Mouse (Mus musculus) heart, embryonic 12.5 days (tissue): ENCODE measurements around the gene Slk. TPM values are rescaled to one million over a fixed set of nuclear protein-coding genes. Genes with fewer than 3 reads are reported as not detected.
"Not testable (repeated sequence)": the region's sequence is repeated elsewhere in the genome, so short reads cannot be mapped to it uniquely, and the experiment has no call there.

Experiments used
- ATAC-seq: fragments of 200-750 bp; cut with Nextera tagmentation; 2 replicates; pipeline ENCODE4 v1.8.0; 2017; ENCODE audit warnings: moderate TSS enrichment, moderate library complexity; ENCODE audit not compliant: insufficient number of reproducible peaks, low FRiP score
- H3K27ac ChIP-seq: fragments of 300-500 bp; sonication (generic); 2 replicates; pipeline ENCODE4 v1.5.1; 2016; ENCODE audit warnings: mild to moderate bottlenecking, moderate library complexity; ENCODE audit not compliant: poor library complexity, severe bottlenecking
- H3K27me3 ChIP-seq: fragments of 300-500 bp; sonication (generic); replicated peaks from 2 replicates; pipeline ENCODE4 v1.6.1; 2016; ENCODE audit warnings: mild to moderate bottlenecking, moderate library complexity
- H3K36me3 ChIP-seq: fragments of 300-500 bp; sonication (generic); 2 replicates; pipeline ENCODE4 v1.6.1; 2016; ENCODE audit warnings: mild to moderate bottlenecking, moderate library complexity
- H3K4me1 ChIP-seq: fragments of 300-500 bp; sonication (generic); replicated peaks from 2 replicates; pipeline ENCODE4 v1.6.1; 2016; ENCODE audit warnings: mild to moderate bottlenecking
- H3K4me2 ChIP-seq: fragments of 300-500 bp; sonication (generic); 2 replicates; pipeline ENCODE4 v1.6.1; 2016; ENCODE audit warnings: mild to moderate bottlenecking, moderate library complexity
- H3K4me3 ChIP-seq: fragments of 300-500 bp; sonication (generic); 2 replicates; pipeline ENCODE4 v1.5.1; 2016; ENCODE audit warnings: mild to moderate bottlenecking
- H3K9ac ChIP-seq: fragments of 300-500 bp; sonication (generic); 2 replicates; pipeline ENCODE4 v1.6.1; 2016; ENCODE audit warnings: mild to moderate bottlenecking, moderate library complexity
- H3K9me3 ChIP-seq: fragments of 300-500 bp; sonication (generic); replicated peaks from 2 replicates; pipeline ENCODE4 v1.6.1; 2016; ENCODE audit warnings: mild to moderate bottlenecking, moderate library complexity
- WGBS: fragments of 180-500 bp; shearing (Covaris S2); methylation state at CpG from one replicate; pipeline ENCODE4 v1.1.7; 2016; 5-methylcytosine and 5-hydroxymethylcytosine counted together
- polyA plus RNA-seq: library from polyadenylated mRNA; unstranded; fragments of >200 nt; fragmentation: Nextera tagmentation; extraction: Ambion mirVana; gene quantifications from 2 replicates; pipeline ENCODE4 v1.2.1, GENCODE M21; 2016

Gene Slk
- polyA plus RNA-seq, 1 experiment from 2014 or later: 12.6 TPM

DNA sequence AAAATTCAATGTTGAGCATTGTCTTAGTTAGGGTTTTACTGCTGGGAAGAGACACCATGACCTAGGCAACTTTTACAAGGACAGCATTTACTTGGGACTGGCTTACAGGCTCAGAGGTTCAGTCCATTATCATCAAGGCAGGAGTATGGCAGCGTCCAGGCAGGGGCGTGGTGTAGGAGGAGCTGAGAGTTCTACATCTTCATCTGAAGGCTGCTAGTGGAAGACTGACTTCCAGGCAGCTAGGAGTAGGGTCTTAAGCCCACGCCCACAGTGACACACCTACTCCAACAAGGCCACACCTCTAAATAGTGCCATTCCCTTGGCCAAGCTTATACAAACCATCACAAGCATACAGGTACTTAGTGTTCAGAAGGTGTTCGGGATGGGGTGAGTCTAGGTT, 7.5 kb upstream of the Slk start:
- H3K36me3 ChIP-seq, H3K4me2 ChIP-seq, H3K4me1 ChIP-seq, H3K27me3 ChIP-seq, H3K4me3 ChIP-seq, H3K27ac ChIP-seq, H3K9me3 ChIP-seq, ATAC-seq, H3K9ac ChIP-seq: not testable (repeated sequence)
- 62% methylated on average over 4 of the region's 4 CpGs for WGBS

DNA sequence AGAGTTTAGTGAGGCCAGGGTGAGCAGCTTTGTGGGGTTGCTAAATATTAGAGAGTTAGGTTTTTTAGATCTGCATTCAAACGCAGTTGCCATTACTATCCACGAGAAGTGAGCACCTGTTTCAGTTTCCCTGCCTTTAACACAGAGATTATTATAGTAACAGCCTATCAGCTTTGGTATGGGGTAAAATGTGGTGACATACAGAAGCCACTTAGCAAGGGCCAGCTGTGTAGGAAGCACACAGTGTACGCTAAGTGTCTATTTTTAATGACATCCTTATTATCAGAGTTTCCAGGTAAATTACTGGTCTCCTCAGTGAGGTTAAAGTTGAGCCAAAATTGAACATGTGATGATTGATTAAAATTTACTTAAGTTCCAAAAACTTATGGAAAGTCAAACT, 5.8 kb upstream of the Slk start:
- Histone ChIP-seq H3K4me1 (peaks cover 11% of the 10 kb centered on the region), H3K9ac (no peak overlapping the region), H3K27ac (no peak overlapping the region), H3K4me2 (no peak overlapping the region), H3K4me3 (no peak overlapping the region), H3K27me3 (no peaks in the 10 kb centered on the region), H3K36me3 (no peaks in the 10 kb centered on the region), H3K9me3 (no peaks in the 10 kb centered on the region)
- ATAC-seq: no peak
- 54% methylated on average over 3 of the region's 3 CpGs for WGBS

DNA sequence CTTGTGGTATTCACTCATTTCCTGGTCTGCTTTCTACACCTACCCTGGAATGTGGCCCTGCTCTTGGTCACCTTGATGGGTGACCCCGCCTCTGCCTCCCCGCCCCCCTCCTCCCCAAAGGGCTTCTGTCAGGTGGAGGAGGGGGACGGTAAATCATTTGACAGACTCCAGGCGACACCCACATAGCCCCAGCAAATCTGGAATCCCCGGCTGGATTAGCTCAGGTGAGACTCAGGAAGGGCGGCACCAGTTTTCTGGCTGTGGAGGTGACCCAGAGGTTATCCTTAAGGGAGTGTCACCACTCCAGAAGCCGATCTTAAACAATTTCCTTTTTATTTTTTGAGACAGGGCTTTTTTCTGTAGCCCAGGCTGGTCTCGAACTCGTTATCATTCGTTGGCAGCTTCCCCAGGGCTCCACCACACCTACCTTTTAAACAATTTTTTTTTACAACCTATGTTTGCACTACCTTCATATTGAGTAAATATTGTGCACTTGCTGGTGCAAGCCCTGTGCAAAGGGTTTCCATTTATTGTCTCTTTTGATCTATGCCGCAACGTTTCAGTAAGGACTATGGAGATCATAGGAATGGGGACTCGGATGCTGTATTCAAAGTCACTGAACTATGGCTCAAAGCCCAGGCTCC, 775 bp upstream of the Slk start:
- H3K4me1 ChIP-seq: peaks cover 20% of the 10 kb centered on the region
- no peaks in the 10 kb centered on the region for H3K36me3 ChIP-seq
- no peaks in the 10 kb centered on the region for H3K27me3 ChIP-seq
- no peaks in the 10 kb centered on the region for H3K9me3 ChIP-seq
- peak overlapping the region; percentile 85 for H3K4me3 ChIP-seq
- peak overlapping the region; percentile 95 for H3K27ac ChIP-seq
- peak overlapping the region; percentile 99 for H3K9ac ChIP-seq
- no peak for ATAC-seq
- H3K4me2 ChIP-seq: peak overlapping the region; percentile 92
- 11% methylated on average over 13 of the region's 13 CpGs for WGBS

DNA sequence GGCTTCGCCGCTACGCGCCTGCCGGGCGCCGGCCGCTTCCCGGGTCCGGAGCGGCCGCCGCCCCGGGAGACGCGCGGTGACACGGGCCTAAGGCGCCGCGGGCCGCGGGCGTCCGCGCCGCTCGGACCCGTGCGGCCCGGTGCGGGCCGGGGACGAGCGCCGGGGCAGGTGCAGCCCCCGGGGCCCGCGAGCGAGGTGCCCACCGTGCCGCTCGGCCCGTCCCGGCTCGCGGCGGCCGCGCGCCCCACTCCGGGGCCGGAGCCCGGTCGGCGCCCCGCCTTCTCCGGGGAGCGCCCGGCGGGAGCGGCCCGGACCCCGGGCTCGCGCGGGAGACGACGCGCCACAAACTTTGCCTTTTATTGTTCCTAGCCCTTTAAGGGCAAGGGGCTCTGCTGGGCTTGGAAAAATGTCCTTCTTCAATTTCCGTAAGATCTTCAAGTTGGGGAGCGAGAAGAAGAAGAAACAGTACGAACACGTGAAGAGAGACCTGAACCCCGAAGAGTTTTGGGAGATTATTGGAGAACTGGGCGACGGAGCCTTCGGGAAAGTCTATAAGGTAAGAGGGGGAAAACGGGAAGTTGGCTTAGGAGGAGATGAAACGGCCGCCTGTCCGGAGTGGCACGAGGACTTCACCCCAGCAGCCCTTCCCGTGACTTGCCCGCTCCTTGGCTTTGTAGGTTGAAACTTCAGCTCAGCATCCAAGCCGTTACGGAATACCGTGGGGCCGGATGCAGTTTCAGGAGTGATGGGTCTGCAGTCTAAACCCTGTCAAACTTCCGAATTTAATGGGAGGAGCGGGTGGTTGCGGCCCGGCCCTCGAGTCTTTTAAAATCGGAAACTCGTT, 532 bp downstream of the Slk start:
- Histone ChIP-seq H3K4me1 (peaks cover 23% of the 10 kb centered on the region), H3K4me2 (peak overlapping the region; percentile 92), H3K9me3 (no peaks in the 10 kb centered on the region), H3K4me3 (peak overlapping the region; percentile 85), H3K27ac (peak overlapping the region; percentile 95), H3K9ac (peak overlapping the region; percentile 99), H3K27me3 (no peaks in the 10 kb centered on the region), H3K36me3 (no peaks in the 10 kb centered on the region)
- peak; percentile 83 for ATAC-seq
- 5% methylated on average over 95 of the region's 96 CpGs for WGBS

DNA sequence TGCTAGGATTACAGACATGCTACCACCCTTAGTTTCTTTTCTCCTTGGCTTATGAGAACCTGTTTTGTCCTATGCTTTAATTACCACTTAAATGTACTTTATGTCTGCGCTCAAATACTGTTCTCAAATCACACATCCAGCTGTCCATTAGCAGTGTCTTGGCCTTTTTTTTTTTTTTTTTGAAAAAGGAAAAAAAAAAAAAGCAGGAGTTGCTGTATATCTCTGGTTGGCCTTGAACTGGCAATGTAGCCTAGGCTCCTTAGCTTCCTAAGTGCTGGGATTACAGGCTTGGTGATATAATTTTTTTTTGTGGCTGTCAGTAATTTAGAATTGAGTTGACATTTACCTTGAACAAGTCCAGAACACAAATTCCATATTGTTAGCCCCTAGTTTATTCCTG, 6.3 kb downstream of the Slk start:
- ATAC-seq: no peak
- Histone ChIP-seq H3K27me3 (no peaks in the 10 kb centered on the region), H3K4me1 (peaks cover 34% of the 10 kb centered on the region), H3K9ac (no peak overlapping the region), H3K4me3 (no peak overlapping the region), H3K27ac (no peak overlapping the region), H3K36me3 (no peaks in the 10 kb centered on the region), H3K9me3 (no peaks in the 10 kb centered on the region), H3K4me2 (no peak overlapping the region)
- WGBS: 89% methylated on average over 1 of the region's 1 CpGs

DNA sequence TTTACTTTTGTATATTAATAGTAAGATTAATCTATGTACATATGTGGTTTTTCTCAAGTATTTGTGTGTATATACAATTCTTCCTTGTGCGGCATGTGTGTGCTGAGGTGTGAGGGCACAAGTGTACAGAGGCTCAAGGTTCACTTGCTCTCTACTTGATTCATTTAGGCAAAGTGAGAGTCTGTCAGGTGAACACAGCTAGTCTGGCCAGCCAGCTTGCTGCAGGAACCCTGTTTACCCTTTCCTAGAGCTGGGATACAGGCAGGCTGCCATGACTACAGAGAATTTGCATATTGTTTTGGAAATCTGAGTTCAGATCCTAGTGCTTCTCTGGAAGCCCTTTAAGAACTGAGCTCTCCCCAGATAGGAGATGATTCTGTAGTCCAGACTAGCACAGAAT, 7.5 kb downstream of the Slk start:
- 93% methylated on average over 1 of the region's 1 CpGs for WGBS
- Histone ChIP-seq H3K27ac (no peak overlapping the region), H3K9me3 (no peaks in the 10 kb centered on the region), H3K4me2 (no peak overlapping the region), H3K4me3 (no peak overlapping the region), H3K9ac (no peak overlapping the region), H3K36me3 (no peaks in the 10 kb centered on the region), H3K4me1 (peaks cover 24% of the 10 kb centered on the region), H3K27me3 (no peaks in the 10 kb centered on the region)
- ATAC-seq: no peak

DNA sequence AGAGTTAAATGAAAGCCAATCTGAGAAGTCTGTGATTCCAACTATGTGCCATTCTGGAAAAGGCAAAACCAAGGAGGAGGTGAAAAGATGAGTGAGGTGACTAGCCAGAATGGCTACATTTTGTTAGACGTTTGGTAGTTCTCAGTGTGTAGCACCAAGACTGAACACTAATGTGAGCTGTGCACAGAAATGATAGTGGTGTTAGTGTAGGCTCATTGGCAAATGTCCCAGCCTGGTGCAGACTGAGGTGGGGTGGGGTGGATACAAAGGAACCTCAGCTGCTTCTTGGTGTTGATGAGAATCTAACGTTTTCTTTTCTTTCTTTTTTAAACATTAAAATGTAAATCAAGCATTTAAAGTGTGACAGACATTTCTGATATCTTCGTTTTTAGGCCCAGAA, 29.0 kb downstream of the Slk start:
- ATAC-seq: no peak
- H3K4me2 ChIP-seq: no peak overlapping the region
- 59% methylated on average over 3 of the region's 3 CpGs for WGBS
- H3K4me1 ChIP-seq: no peaks in the 10 kb centered on the region
- H3K9ac ChIP-seq: no peak overlapping the region
- no peak overlapping the region for H3K4me3 ChIP-seq
- H3K36me3 ChIP-seq: peaks cover 10% of the 10 kb centered on the region
- no peaks in the 10 kb centered on the region for H3K9me3 ChIP-seq
- no peak overlapping the region for H3K27ac ChIP-seq
- H3K27me3 ChIP-seq: no peaks in the 10 kb centered on the region

DNA sequence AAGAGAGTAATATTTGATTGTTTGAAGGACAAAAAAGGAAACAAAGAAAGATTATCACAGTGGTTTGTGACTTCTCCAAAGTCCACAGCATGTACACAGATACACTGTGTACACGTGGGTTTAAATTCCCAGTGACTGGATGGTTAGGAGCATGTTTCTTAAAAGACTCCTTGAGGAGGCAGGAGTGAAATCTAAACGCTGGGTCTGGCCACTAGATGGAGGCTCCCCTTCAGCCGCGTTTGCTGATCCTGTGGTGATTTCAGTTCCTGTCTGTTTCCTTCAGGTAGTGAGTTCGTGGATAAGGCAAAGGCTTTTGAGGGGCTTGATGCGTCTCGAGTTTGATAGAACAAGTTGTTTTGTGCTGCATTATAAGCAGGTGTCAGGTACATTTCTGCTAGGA, 34.0 kb downstream of the Slk start:
- peaks cover 45% of the 10 kb centered on the region for H3K36me3 ChIP-seq

DNA sequence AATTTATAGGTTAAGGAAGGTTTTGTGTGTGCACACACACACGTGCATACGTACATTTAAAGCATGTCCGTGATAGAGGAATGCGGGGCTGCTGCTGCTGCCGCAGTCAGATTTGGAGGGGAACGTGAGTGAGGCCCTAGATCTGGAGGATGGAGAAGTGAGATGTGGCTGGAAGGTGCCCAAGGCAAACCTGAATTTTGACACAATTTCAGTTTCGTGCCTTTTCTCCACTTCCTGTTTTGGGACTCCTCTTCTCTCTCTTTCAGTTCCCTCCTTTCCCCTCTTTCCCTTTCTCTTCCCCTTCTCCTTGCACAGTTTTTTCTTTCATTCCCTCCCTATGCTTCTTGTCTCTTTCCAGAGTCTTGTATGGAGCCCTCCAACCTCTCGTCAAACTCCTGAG, 42.0 kb downstream of the Slk start:
- Histone ChIP-seq H3K4me2 (no peak overlapping the region), H3K4me3 (no peak overlapping the region), H3K4me1 (peaks cover 9% of the 10 kb centered on the region; the same call in 1 of the 2 replicates), H3K27ac (no peak overlapping the region), H3K9me3 (no peaks in the 10 kb centered on the region), H3K27me3 (no peaks in the 10 kb centered on the region), H3K36me3 (peaks cover 73% of the 10 kb centered on the region), H3K9ac (no peak overlapping the region)
- 79% methylated on average over 8 of the region's 8 CpGs for WGBS
- ATAC-seq: no peak

More for the DNA sequence above, 34.0 kb downstream of the Slk start:
- Histone ChIP-seq H3K27ac (no peak overlapping the region), H3K27me3 (no peaks in the 10 kb centered on the region), H3K9ac (no peak overlapping the region), H3K4me3 (no peak overlapping the region), H3K4me2 (no peak overlapping the region), H3K9me3 (no peaks in the 10 kb centered on the region), H3K4me1 (no peaks in the 10 kb centered on the region)
- no peak for ATAC-seq
- WGBS: 52% methylated on average over 7 of the region's 7 CpGs

DNA sequence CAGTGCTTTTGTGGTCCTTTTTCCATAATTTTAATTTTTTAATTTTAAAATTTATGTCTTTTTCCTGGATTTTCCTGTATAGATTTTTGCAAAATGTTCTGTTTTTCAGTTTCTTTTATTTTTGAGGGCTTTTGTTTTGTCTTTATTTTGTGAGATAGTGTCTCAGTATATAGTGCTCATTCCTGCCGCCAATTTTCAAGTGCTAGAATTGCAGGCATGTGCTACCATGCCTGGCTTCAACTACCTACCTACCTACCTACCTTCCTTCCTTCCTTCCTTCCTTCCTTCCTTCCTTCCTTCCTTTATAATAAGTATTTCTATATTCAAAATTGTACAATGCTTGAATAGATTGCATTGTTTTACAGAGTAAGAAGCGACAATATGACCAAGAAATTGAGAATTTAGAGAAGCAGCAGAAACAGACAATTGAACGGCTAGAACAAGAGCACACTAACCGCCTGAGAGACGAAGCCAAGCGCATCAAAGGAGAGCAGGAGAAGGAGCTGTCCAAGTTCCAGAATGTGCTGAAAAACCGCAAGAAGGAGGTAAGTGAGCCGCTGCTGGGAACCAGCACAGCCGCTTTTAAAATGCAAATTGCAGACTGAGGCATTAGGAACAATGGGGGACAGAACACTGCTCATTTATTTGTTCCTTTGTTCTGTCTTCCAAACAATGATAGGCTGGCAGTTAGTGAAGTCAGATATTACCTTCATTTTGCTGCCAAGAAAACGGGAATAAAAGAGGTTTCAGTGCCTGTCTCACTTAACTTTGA, 45.6 kb downstream of the Slk start:
- H3K27me3 ChIP-seq: no peaks in the 10 kb centered on the region
- peaks cover 9% of the 10 kb centered on the region; the same call in 1 of the 2 replicates for H3K4me1 ChIP-seq
- 69% methylated on average over 10 of the region's 10 CpGs for WGBS
- H3K9me3 ChIP-seq: no peaks in the 10 kb centered on the region
- H3K9ac ChIP-seq: no peak overlapping the region
- H3K27ac ChIP-seq: no peak overlapping the region
- H3K4me3 ChIP-seq: no peak overlapping the region
- H3K36me3 ChIP-seq: peaks cover 59% of the 10 kb centered on the region
- H3K4me2 ChIP-seq: no peak overlapping the region
- ATAC-seq: no peak

DNA sequence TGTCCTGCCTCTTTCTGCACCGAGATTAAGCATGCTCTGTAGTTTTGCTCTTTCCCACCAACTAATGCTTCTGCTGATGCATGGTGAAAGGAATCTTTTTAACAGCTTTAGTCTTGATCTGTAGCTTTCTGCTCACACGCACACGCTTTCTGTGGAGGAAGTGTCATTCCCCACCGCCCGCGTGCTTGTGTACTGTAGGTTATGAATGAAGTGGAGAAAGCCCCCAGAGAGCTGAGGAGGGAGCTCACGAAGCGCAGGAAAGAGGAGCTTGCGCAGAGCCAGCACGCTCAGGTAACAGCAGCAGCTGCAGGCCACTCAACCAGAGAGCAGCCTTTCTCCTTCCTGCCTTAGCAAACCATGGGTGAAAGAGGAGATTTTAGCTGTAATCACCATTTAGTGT, 48.0 kb downstream of the Slk start:
- Histone ChIP-seq H3K27me3 (no peaks in the 10 kb centered on the region), H3K4me1 (0 out of 2 replicates have a peak, but pooled peaks cover 2% of the 10 kb centered on the region), H3K36me3 (peaks cover 46% of the 10 kb centered on the region), H3K9me3 (no peaks in the 10 kb centered on the region), H3K4me2 (no peak overlapping the region), H3K27ac (no peak overlapping the region), H3K4me3 (no peak overlapping the region), H3K9ac (no peak overlapping the region)
- WGBS: 88% methylated on average over 10 of the region's 10 CpGs
- no peak for ATAC-seq
